Mouse (Mus musculus) embryonic facial prominence, embryonic 12.5 days (tissue): Measurements from ENCODE around the gene Sltm. TPM values are rescaled to one million over a fixed set of nuclear protein-coding genes. Genes with fewer than 3 reads are reported as not detected.

Experiments used
- ATAC-seq: fragments of 200-750 bp; cut with Nextera tagmentation; 2 replicates; pipeline ENCODE4 v1.8.0; 2017; ENCODE audit not compliant: insufficient number of reproducible peaks, insufficient read depth, low FRiP score, low TSS enrichment
- H3K27ac ChIP-seq: fragments of 300-500 bp; sonication (generic); 2 replicates; pipeline ENCODE4 v1.5.1; 2016; ENCODE audit warnings: mild to moderate bottlenecking
- H3K27me3 ChIP-seq: fragments of 300-500 bp; sonication (generic); 2 replicates; pipeline ENCODE4 v1.6.1; 2016; ENCODE audit warnings: mild to moderate bottlenecking, moderate library complexity
- H3K36me3 ChIP-seq: fragments of 300-500 bp; sonication (generic); 2 replicates; pipeline ENCODE4 v1.6.1; 2016; ENCODE audit warnings: mild to moderate bottlenecking
- H3K4me1 ChIP-seq: fragments of 300-500 bp; sonication (generic); 2 replicates; pipeline ENCODE4 v1.6.1; 2016
- H3K4me2 ChIP-seq: fragments of 300-500 bp; sonication (generic); replicated peaks from 2 replicates; pipeline ENCODE4 v1.6.1; 2016; ENCODE audit warnings: mild to moderate bottlenecking, moderate library complexity
- H3K4me3 ChIP-seq: fragments of 300-500 bp; sonication (generic); 2 replicates; pipeline ENCODE4 v1.5.1; 2016; ENCODE audit warnings: mild to moderate bottlenecking
- H3K9ac ChIP-seq: fragments of 300-500 bp; sonication (generic); 2 replicates; pipeline ENCODE4 v1.6.1; 2016; ENCODE audit warnings: mild to moderate bottlenecking, moderate library complexity
- H3K9me3 ChIP-seq: fragments of 300-500 bp; sonication (generic); 2 replicates; pipeline ENCODE4 v1.6.1; 2016; ENCODE audit warnings: mild to moderate bottlenecking, moderate library complexity
- WGBS: fragments of 180-500 bp; shearing (Covaris S2); methylation state at CpG from one replicate; pipeline ENCODE4 v1.1.7; 2016; 5-methylcytosine and 5-hydroxymethylcytosine counted together
- polyA plus RNA-seq: library from polyadenylated mRNA; unstranded; fragments of >200 nt; fragmentation: Nextera tagmentation; extraction: Ambion mirVana; gene quantifications from 2 replicates; pipeline ENCODE4 v1.2.1, GENCODE M21; 2016

Gene Sltm
- polyA plus RNA-seq, 1 experiment from 2014 or later, result 70.7 TPM

DNA sequence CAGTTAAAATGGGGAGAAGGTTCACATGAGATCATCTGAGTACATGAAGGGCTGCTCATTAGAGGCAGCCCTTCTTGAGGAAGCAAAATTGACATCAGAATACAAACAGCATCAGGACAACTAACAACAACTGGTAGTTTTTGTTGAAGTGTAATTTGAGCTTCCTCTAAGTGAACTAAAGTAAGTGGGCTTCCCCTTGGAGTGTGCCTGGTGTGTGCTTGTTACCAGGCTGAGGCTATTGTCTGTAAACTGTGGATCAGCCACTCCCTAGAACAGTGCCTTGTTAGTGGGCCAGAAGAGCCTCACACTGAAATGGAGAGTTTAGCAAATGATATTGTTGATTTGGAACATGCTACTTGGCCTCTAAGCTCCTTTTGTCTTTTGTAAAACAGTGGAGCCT lies 12.9 kb downstream of the Sltm start:
- peaks cover 19% of the 10 kb centered on the region for H3K36me3 ChIP-seq
- no peak for ATAC-seq
- H3K9me3 ChIP-seq, result peaks cover 11% of the 10 kb centered on the region
- no peaks in the 10 kb centered on the region for H3K27me3 ChIP-seq
- H3K4me3 ChIP-seq, result no peak overlapping the region
- no peak overlapping the region for H3K27ac ChIP-seq
- no peak overlapping the region for H3K9ac ChIP-seq
- no peaks in the 10 kb centered on the region for H3K4me1 ChIP-seq
- no peak overlapping the region for H3K4me2 ChIP-seq

DNA sequence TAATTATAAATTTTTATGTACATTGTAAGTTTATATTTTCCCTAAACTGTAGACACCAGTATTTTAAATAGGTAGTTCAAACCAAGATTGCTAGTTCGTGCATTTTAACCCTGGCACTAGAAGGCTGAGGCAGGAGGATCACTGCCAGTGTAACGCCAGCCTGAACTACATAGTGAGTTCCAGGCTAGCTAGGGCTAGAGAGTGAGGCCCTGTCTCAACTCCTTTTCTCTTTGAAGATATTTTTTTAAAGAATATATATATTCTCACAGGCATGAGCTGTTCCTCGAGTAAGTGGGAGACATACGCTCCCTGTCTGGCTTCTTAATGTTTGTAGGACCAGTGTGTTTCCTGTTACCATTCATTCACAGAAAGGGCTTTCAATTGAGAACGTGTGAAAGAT lies 14.2 kb downstream of the Sltm start:
- Histone ChIP-seq H3K9ac (no peak overlapping the region), H3K36me3 (peaks cover 19% of the 10 kb centered on the region), H3K27me3 (no peaks in the 10 kb centered on the region), H3K4me2 (no peak overlapping the region), H3K4me3 (no peak overlapping the region), H3K9me3 (peaks cover 11% of the 10 kb centered on the region), H3K4me1 (no peaks in the 10 kb centered on the region), H3K27ac (no peak overlapping the region)
- WGBS, result 91% methylated on average over 5 of the region's 5 CpGs
- no peak for ATAC-seq

DNA sequence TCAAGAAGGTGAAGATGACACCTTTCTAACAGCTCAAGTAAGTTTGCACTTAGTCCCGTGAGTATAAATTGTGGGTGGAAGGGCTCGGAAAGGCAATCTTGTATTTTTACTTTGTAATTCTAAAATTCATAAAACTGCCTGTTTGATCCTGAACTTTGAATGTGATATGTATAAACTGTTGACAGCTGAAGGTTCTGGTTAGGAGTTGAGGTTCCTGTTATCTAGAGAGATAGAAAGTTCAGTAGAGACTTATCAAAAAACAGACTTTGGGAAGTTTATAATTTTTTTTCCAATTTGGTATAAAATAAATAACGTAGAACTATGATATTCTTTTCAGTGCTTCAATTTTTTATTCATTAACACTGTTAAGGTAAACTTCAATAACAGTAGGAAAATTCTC lies 20.3 kb downstream of the Sltm start:
- H3K4me3 ChIP-seq, result no peak overlapping the region
- no peak overlapping the region for H3K4me2 ChIP-seq
- no peaks in the 10 kb centered on the region for H3K27me3 ChIP-seq
- no peak overlapping the region for H3K9ac ChIP-seq
- 94% methylated on average over 3 of the region's 3 CpGs for WGBS
- no peaks in the 10 kb centered on the region for H3K4me1 ChIP-seq
- H3K27ac ChIP-seq, result no peak overlapping the region
- no peaks in the 10 kb centered on the region for H3K9me3 ChIP-seq
- H3K36me3 ChIP-seq, result peaks cover 4% of the 10 kb centered on the region; the same call in 1 of the 2 replicates
- no peak for ATAC-seq

- Histone ChIP-seq H3K4me1 (no peaks in the 10 kb centered on the region), H3K27me3 (no peaks in the 10 kb centered on the region), H3K9me3 (no peaks in the 10 kb centered on the region), H3K4me3 (no peak overlapping the region), H3K36me3 (peaks cover 12% of the 10 kb centered on the region), H3K4me2 (no peak overlapping the region), H3K27ac (no peak overlapping the region), H3K9ac (no peak overlapping the region)
- ATAC-seq, result no peak
- 86% methylated on average over 5 of the region's 5 CpGs for WGBS
Measured at GRCm38 (mm10) chr9:70567651-70568050, 25.1 kb downstream of the Sltm start.

- WGBS, result 89% methylated on average over 8 of the region's 8 CpGs
- Histone ChIP-seq H3K4me1 (no peaks in the 10 kb centered on the region), H3K36me3 (peaks cover 27% of the 10 kb centered on the region), H3K27me3 (no peaks in the 10 kb centered on the region), H3K27ac (no peak overlapping the region), H3K9me3 (no peaks in the 10 kb centered on the region), H3K9ac (no peak overlapping the region), H3K4me2 (no peak overlapping the region), H3K4me3 (no peak overlapping the region)
- no peak for ATAC-seq
Measured at GRCm38 (mm10) chr9:70570351-70570750, 27.8 kb downstream of the Sltm start.

- no peaks in the 10 kb centered on the region for H3K4me1 ChIP-seq
- no peak overlapping the region for H3K9ac ChIP-seq
- no peak overlapping the region for H3K4me2 ChIP-seq
- no peak for ATAC-seq
- WGBS, result 95% methylated on average over 2 of the region's 2 CpGs
- no peaks in the 10 kb centered on the region for H3K27me3 ChIP-seq
- no peak overlapping the region for H3K4me3 ChIP-seq
- no peaks in the 10 kb centered on the region for H3K9me3 ChIP-seq
- H3K27ac ChIP-seq, result no peak overlapping the region
- peaks cover 57% of the 10 kb centered on the region for H3K36me3 ChIP-seq
Measured at GRCm38 (mm10) chr9:70578123-70578522, 35.6 kb downstream of the Sltm start.

DNA sequence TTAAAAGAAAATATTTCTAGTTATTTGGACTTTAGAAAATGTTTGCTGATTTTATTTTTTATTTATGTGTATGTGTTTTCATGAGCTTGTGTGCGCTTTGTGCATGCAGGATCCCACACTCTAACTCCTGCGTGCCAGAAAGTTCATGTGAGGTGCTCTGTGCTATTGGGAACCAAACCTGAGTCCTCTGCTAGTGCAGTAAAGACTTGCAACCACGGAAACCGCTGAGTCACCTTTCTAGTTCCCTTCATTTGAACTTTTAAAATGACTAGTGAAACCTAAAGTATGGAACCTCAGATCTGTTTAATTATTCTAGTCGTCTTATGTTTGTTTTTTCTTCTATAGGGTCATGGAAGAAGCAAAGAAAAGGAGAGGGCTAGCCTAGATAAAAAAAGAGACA lies 38.4 kb downstream of the Sltm start:
- Histone ChIP-seq H3K4me3 (no peak overlapping the region), H3K27ac (no peak overlapping the region), H3K27me3 (no peaks in the 10 kb centered on the region), H3K4me2 (no peak overlapping the region), H3K9ac (no peak overlapping the region), H3K9me3 (no peaks in the 10 kb centered on the region), H3K36me3 (peaks cover 66% of the 10 kb centered on the region), H3K4me1 (no peaks in the 10 kb centered on the region)
- 91% methylated on average over 5 of the region's 5 CpGs for WGBS
- no peak for ATAC-seq

DNA sequence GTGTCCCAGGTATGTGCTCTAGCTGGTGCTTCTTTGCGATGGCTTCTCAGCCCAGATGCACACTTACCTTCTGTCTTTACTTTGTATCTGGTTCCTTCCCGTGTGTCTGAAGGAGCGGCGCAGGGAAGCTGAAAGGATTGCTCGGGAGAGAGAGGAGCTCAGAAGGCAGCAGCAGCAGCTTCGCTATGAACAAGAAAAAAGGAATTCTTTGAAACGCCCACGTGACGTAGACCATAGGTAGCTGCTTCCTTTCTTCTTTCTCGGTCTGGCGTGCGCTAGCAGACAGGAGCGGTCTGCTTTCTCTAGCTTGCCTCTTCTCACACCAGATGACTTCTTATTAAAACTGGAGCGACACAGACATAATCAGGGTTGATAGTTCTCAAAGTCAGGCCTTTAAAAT lies 42.1 kb downstream of the Sltm start:
- Histone ChIP-seq H3K4me1 (no peaks in the 10 kb centered on the region), H3K36me3 (peaks cover 81% of the 10 kb centered on the region), H3K4me3 (no peak overlapping the region), H3K27me3 (no peaks in the 10 kb centered on the region), H3K9me3 (no peaks in the 10 kb centered on the region), H3K4me2 (no peak overlapping the region), H3K27ac (no peak overlapping the region), H3K9ac (no peak overlapping the region)
- no peak for ATAC-seq
- 89% methylated on average over 14 of the region's 14 CpGs for WGBS

DNA sequence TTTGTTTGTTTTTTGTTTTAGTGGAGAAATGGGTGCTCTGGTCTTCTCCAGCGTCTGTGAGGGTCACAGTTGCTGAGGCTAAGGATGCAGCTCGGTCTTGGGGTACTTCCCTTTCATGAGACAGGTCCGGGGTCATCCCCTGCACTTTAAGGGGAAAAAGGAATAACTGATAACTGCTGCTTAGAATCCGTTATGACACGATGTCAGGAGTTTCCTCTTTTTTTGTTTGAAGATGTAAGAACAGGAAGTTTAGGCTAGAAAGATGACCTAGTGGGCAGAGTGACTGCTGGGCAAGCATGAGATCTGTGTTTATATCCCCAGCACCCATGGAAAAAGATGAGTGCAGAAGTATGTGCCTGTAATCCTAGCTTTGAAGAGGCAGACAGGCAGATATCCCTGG lies 42.6 kb downstream of the Sltm start:
- Histone ChIP-seq H3K36me3 (peaks cover 81% of the 10 kb centered on the region), H3K4me1 (no peaks in the 10 kb centered on the region)

DNA sequence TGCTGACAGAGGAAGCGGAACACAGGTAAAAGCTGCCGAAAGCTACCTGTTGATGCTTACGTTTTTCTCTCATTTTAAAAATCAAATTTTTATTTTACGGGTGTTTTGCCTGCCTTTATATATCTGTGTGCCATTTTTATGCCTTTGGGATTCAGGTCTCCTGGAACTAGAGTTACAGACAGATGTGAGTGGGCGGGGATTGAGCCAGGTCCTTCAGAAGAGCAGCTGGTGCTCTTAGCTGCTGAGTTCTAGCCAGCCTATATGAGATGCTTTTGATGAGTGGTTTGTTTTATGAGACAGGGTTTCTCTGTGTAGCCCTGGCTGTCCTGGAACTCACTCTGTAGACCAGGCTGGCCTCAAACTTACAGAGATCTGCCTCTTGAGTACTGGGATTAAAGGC lies 44.6 kb downstream of the Sltm start:
- Histone ChIP-seq H3K27me3 (no peaks in the 10 kb centered on the region), H3K9ac (no peak overlapping the region), H3K4me1 (no peaks in the 10 kb centered on the region), H3K36me3 (peaks cover 85% of the 10 kb centered on the region), H3K27ac (no peak overlapping the region), H3K4me3 (no peak overlapping the region), H3K4me2 (no peak overlapping the region), H3K9me3 (no peaks in the 10 kb centered on the region)
- ATAC-seq, result no peak
- WGBS, result 96% methylated on average over 5 of the region's 5 CpGs

More for the DNA sequence above, 42.6 kb downstream of the Sltm start:
- H3K4me2 ChIP-seq, result no peak overlapping the region
- no peak overlapping the region for H3K4me3 ChIP-seq
- no peak overlapping the region for H3K9ac ChIP-seq
- ATAC-seq, result no peak
- WGBS, result 86% methylated on average over 5 of the region's 5 CpGs
- H3K27me3 ChIP-seq, result no peaks in the 10 kb centered on the region
- no peaks in the 10 kb centered on the region for H3K9me3 ChIP-seq
- H3K27ac ChIP-seq, result no peak overlapping the region

DNA sequence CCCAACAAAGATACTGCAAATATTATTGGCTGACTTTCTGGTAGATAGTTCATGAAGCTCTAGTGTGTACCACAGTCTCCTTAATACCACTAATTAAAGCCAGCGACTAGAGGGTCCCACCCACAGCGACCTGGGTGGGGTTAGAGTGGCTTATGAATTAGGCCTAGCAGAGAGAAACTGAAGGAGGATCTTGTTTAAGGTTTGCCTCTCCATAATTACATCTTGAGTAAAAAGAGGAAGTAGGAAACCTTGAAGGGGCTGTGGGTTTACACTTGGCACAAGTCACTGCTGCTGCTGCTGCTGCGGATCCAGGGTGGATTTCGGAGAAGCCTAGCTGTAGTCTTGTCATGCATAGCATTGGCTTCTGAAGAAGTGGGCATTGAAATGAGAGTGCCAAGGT lies 48.2 kb downstream of the Sltm start:
- Histone ChIP-seq H3K4me1 (no peaks in the 10 kb centered on the region), H3K27me3 (no peaks in the 10 kb centered on the region), H3K27ac (no peak overlapping the region), H3K4me2 (no peak overlapping the region), H3K4me3 (no peak overlapping the region), H3K36me3 (peaks cover 79% of the 10 kb centered on the region), H3K9ac (no peak overlapping the region), H3K9me3 (no peaks in the 10 kb centered on the region)
- ATAC-seq, result no peak
- 87% methylated on average over 4 of the region's 4 CpGs for WGBS

- Histone ChIP-seq H3K9me3 (no peaks in the 10 kb centered on the region), H3K27me3 (no peaks in the 10 kb centered on the region), H3K27ac (no peak overlapping the region), H3K4me2 (no peak overlapping the region), H3K4me1 (no peaks in the 10 kb centered on the region), H3K9ac (no peak overlapping the region), H3K36me3 (peaks cover 72% of the 10 kb centered on the region), H3K4me3 (no peak overlapping the region)
- ATAC-seq, result no peak
- WGBS, result 79% methylated on average over 9 of the region's 9 CpGs
Measured at GRCm38 (mm10) chr9:70591486-70591885, 48.9 kb downstream of the Sltm start.

- Histone ChIP-seq H3K4me1 (no peaks in the 10 kb centered on the region), H3K27ac (no peak overlapping the region), H3K4me3 (no peak overlapping the region), H3K36me3 (peaks cover 5% of the 10 kb centered on the region), H3K27me3 (no peaks in the 10 kb centered on the region), H3K9ac (no peak overlapping the region), H3K9me3 (no peaks in the 10 kb centered on the region), H3K4me2 (no peak overlapping the region)
- WGBS, result 84% methylated on average over 2 of the region's 2 CpGs
- no peak for ATAC-seq
Measured at GRCm38 (mm10) chr9:70598271-70598670, 55.7 kb downstream of the Sltm start.
